8 mouse cellular contexts compared by ENCODE assay signal in genomic region chr8:120471166-120471565, GRCm38 (mm10).
DNase-seq lines count a peak whose midpoint lies in the region; ATAC-seq and TF ChIP-seq lines count a peak whose summit lies in the region.

No protein-coding gene starts in this region.

- H3K9me3 ChIP-seq in hindbrain, postnatal 0 days (ENCODE audit: low read length): no peaks in the 10 kb centered on the region
- H3K9me3 ChIP-seq in midbrain, embryonic 10.5 days (replicated peaks): no peaks in the 10 kb centered on the region

- H3K9ac ChIP-seq in hindbrain, postnatal 0 days (replicated peaks; ENCODE audit: low read length): no peak overlapping the region

- DNase-seq in gastrocnemius, postnatal 10 days: peak; percentile 62
- no peak for DNase-seq in gastrocnemius, postnatal 36 days
- peak; percentile 60 for DNase-seq in cerebellum, adult 9-10 months
- no peak for DNase-seq in hindbrain, postnatal 0 days (ENCODE audit: low spot score)
- DNase-seq in midbrain, embryonic 10.5 days (ENCODE audit: low spot score): peak; percentile 71
- peak; percentile 61 for DNase-seq in thymus, postnatal 25 days
- DNase-seq in ovary, postnatal 36 days (ENCODE audit: low spot score): no peak

- no peak overlapping the region for H3K4me3 ChIP-seq in C2C12 (ENCODE audit: insufficient read depth, poor library complexity, severe bottlenecking)
- no peak overlapping the region for H3K4me3 ChIP-seq in hindbrain, postnatal 0 days (ENCODE audit: low read length)
- no peak overlapping the region for H3K4me3 ChIP-seq in midbrain, embryonic 10.5 days

- peak; percentile 50 for ATAC-seq in hindbrain, postnatal 0 days

- intact Hi-C loops in gastrocnemius, postnatal 36 days (cut with DNase I): loop anchor here (5.0 kb wide), 1 partner anchor 64 kb away; no protein-coding TSS in a partner anchor

- no peak overlapping the region for H3ac ChIP-seq in C2C12 (ENCODE audit: control insufficient read depth, insufficient read length, low read depth)

- peak; percentile 14 for TF ChIP-seq CTCF in C2C12 (IDR thresholded peaks at IDR 0.05; ENCODE audit: control insufficient read depth, insufficient read depth, insufficient read length)
- peak; percentile 68 for TF ChIP-seq CTCF in hindbrain, postnatal 0 days (IDR thresholded peaks at IDR 0.05; ENCODE audit: low read depth)

- 13% methylated on average over 7 of the region's 7 CpGs for WGBS in hindbrain, postnatal 0 days
- 2% methylated on average over 7 of the region's 7 CpGs for WGBS in midbrain, embryonic 10.5 days

- peak overlapping the region; percentile 72; the same call in 1 of the 2 replicates for H3K27ac ChIP-seq in hindbrain, postnatal 0 days
- peak overlapping the region; percentile 80 for H3K27ac ChIP-seq in midbrain, embryonic 10.5 days (replicated peaks)

- H3K4me1 ChIP-seq in hindbrain, postnatal 0 days (ENCODE audit: insufficient read depth, low read length): peaks cover 18% of the 10 kb centered on the region
- H3K4me1 ChIP-seq in midbrain, embryonic 10.5 days: peaks cover 82% of the 10 kb centered on the region

- no peaks in the 10 kb centered on the region for H3K36me3 ChIP-seq in C2C12 (ENCODE audit: control insufficient read depth, insufficient read depth)
- H3K36me3 ChIP-seq in hindbrain, postnatal 0 days (ENCODE audit: insufficient read depth, low read length): no peaks in the 10 kb centered on the region
- H3K36me3 ChIP-seq in midbrain, embryonic 10.5 days: no peaks in the 10 kb centered on the region

- no peaks in the 10 kb centered on the region for H3K27me3 ChIP-seq in C2C12 (ENCODE audit: control insufficient read depth, insufficient read depth, insufficient read length)
- no peaks in the 10 kb centered on the region for H3K27me3 ChIP-seq in hindbrain, postnatal 0 days (ENCODE audit: insufficient read depth, low read length)
- H3K27me3 ChIP-seq in midbrain, embryonic 10.5 days (ENCODE audit: low read depth, poor library complexity, severe bottlenecking): peaks cover 62% of the 10 kb centered on the region

- no peak overlapping the region for H3K4me2 ChIP-seq in hindbrain, postnatal 0 days (ENCODE audit: low read depth, low read length)

- no peaks in the 10 kb centered on the region for H3K79me3 ChIP-seq in C2C12 (ENCODE audit: low read depth)

- H3K79me2 ChIP-seq in C2C12 (ENCODE audit: control insufficient read depth, insufficient read depth): no peaks in the 10 kb centered on the region

TF ChIP-seq in C2C12, 6 proteins besides CTCF, POLR2A, EP300 and RAD21:
- TF ChIP-seq MAX (IDR thresholded peaks at IDR 0.05) (no peak), MYOG (IDR thresholded peaks at IDR 0.05; ENCODE audit: control insufficient read depth, extremely low read depth, insufficient read length) (no peak), CEBPB (IDR thresholded peaks at IDR 0.05; ENCODE audit: low read depth) (no peak), USF1 (IDR thresholded peaks at IDR 0.05; ENCODE audit: low read depth) (no peak), FOSL1 (IDR thresholded peaks at IDR 0.05; ENCODE audit: insufficient read depth, low read length, poor library complexity, severe bottlenecking) (no peak), MYOD1 (IDR thresholded peaks at IDR 0.05; ENCODE audit: control insufficient read depth, insufficient read length, low read depth) (no peak)

Comparison
In these comparisons a context has a peak if more than half of its experiments do, and no peak if none do; other contexts are left out.
1. DNase-seq: peak in gastrocnemius, postnatal 10 days (single experiment), cerebellum, adult 9-10 months (single experiment), midbrain, embryonic 10.5 days (single experiment) and thymus, postnatal 25 days (single experiment); none in gastrocnemius, postnatal 36 days (0 of 2), hindbrain, postnatal 0 days (single experiment) and ovary, postnatal 36 days (single experiment).